Mouse (Mus musculus) stomach, postnatal 0 days (tissue): ENCODE measurements around the gene Satb1.

Source experiments
- CTCF ChIP-seq: IDR thresholded peaks from 2 replicates; pipeline ENCODE4 v1.5.1; 2016; ENCODE audit warnings: antibody characterized with exemption, low read depth, mild to moderate bottlenecking, moderate library complexity
- EP300 ChIP-seq: optimal IDR thresholded peaks from 2 replicates; pipeline ENCODE3; 2016; ENCODE audit warnings: antibody characterized with exemption

DNA sequence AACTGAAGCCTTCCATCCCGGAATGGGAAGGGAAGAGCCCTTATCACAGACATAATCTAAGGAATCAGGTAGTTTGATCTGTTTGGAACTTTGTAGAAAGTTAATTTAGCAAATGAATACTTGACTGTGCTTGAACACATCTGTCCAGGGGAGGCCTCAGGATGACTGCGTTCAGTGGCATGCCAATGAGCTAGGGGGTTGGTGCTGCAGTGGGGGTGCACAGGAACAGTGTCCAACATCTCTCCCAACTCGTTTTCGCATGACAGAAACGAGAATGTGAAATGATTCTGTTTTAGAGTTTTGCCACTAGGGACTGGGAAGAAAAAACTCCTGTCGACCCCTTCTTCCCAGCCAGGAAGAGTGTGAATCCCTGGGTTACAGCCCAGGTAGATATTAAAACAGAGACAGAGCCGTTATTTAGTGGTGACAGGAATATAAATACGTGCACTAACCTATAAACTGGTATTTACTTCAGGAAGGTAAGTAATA is 5.1 kb downstream of the Satb1 start:
- no peak for TF ChIP-seq CTCF
- TF ChIP-seq EP300, result no peak
